Mouse (Mus musculus): Measurements from ENCODE around the gene Sart3. TPM values are rescaled to one million over a fixed set of nuclear protein-coding genes. Genes with fewer than 3 reads are reported as not detected.
"Not testable (repeated sequence)": the region's sequence is repeated elsewhere in the genome, so short reads cannot be mapped to it uniquely, and the experiment has no call there.

Gene Sart3
- total RNA-seq (2021): 10 to 100 TPM; 41.8 to 47.3 TPM
- long read RNA-seq, experiment 1, full-length matches to known transcripts: 54 of 85 reads
- long read RNA-seq, experiment 1, partial matches to known transcripts: 6 of 85 reads
- long read RNA-seq, experiment 1, other reads (novel, unspliced or antisense): 25 of 85 reads
- long read RNA-seq, experiment 2, full-length matches to known transcripts: 32 of 65 reads
- long read RNA-seq, experiment 2, partial matches to known transcripts: 14 of 65 reads
- long read RNA-seq, experiment 2, other reads (novel, unspliced or antisense): 19 of 65 reads

DNA sequence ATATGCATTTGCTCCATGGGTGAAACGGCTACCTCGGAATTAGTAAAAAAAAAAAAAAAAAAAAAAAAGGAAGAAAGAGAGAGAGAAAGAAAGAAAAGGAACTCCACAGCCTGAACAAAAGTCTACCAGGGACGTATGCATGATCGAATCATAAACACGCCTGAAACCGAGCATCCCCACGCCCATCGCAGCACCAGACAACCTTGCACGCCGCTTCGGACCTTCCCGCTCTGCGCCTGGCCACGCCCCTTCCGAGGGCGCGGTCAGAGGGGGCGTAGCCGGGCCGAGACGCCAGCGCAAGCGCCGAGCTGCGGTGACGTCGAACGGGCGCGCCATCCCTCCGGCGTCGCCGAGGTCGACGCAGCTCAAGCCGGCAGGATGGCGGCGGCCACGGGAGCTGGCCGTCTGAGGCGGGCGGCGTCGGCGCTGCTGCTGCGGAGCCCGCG lies at the start of gene Sart3, which contains the start of gene Iscu:
Gene Sart3 (minus strand): TSS at position 61 of the 446 bp plus-strand sequence.
Gene Iscu (plus strand): TSS at position 299 of the 446 bp plus-strand sequence.
- peak within 1 kb of the TSS; percentile 99 for H3K4me3 ChIP-seq

DNA sequence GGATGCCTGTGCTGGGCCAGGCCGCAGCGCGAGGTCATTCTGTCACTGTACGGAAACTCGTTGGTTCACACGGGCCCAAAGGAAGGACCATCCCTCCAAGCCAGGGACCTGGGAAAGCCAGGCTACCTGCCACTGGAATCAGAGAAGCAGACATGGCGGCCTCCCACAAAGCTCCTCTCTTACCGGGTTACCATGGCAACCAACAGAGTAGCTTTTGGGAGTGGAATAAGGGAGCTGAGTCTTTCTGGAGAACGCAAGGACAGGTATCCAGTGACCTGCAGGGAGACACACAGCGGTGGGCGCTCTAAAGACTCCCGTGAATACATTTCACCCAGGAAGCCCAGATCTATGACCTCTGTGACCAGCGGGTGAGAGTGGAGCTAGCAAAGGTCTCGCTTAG lies 46.3 kb upstream of the Sart3 start:
- no peak for TF ChIP-seq CTCF (IDR thresholded peaks at IDR 0.05)
- Histone ChIP-seq H3K4me3 (no peak overlapping the region), H3K27ac (no peak overlapping the region)
- intact Hi-C loops (cut with DNase I): no loop called here
- DNase-seq (ENCODE audit: extremely low spot score in 1 of 2, low spot score in 2 of 2): no peak

More for the DNA sequence above, at the start of gene Sart3, which contains the start of gene Iscu:
- intact Hi-C loops (cut with DNase I): loop anchor here (2.0 kb wide), 2 partner anchors 174 to 182 kb away; no protein-coding TSS in a partner anchor
- peak; percentile 96 to 97 for DNase-seq (ENCODE audit: extremely low spot score in 1 of 2, low spot score in 2 of 2)
- no peak for TF ChIP-seq CTCF (IDR thresholded peaks at IDR 0.05)
- H3K27ac ChIP-seq: peak within 1 kb of the TSS; percentile 100

DNA sequence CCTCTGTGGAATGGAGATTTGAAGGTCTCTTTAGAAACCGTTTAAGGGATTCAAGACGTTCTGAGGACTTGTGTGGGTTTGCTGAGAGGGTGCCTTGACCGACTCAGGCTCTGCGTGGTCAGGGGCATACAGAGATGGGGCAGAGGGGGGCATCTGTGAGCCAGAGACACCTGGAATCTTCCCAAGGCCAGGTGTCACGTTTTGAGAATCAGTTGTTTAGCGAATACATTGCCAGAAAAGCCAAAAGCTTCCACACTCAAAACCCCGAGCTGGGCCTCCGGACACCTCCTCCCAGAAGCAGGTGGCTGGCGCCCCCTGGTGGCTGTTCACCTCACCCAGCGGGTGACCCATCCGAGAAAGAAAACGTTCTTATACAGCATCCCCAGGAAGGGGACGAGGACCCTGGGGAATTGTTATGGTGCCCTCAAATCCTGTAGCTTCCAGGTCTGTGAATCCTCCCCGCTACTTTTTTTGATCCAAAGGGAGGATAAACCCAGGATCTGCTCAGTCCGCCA lies 43.4 kb upstream of the Sart3 start:
- DNase-seq (ENCODE audit: extremely low spot score in 1 of 2, low spot score in 2 of 2): peak; percentile 60 to 69
- Histone ChIP-seq H3K4me3 (no peak overlapping the region), H3K27ac (no peak overlapping the region)
- intact Hi-C loops (cut with DNase I): loop anchor here (1.0 kb wide), 2 partner anchors 42 to 449 kb away; no protein-coding TSS in a partner anchor
- TF ChIP-seq CTCF (IDR thresholded peaks at IDR 0.05): peak; percentile 85

DNA sequence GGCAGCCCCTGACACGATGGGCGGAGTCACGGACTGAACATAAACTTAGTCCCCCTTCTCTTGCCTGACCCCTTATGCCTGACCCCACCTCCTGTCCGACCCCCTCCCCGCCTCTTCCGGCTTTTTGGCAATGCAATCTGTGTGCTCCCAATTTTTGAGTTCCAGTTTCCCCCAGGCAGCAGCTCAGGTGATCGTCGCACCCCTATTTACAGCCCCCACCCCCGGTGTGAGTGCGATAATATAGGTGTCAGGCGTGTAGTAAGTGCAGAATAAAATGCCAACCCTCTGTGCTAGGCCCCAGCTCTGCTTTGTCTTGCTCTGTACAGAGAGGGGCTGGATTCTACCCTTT lies 42.7 kb upstream of the Sart3 start:
- no peak for DNase-seq (ENCODE audit: extremely low spot score in 1 of 2, low spot score in 2 of 2)
- intact Hi-C loops (cut with DNase I): loop anchor here (1.0 kb wide), 2 partner anchors 42 to 449 kb away; no protein-coding TSS in a partner anchor
- Histone ChIP-seq H3K4me3 (no peak overlapping the region), H3K27ac (no peak overlapping the region)
- no peak for TF ChIP-seq CTCF (IDR thresholded peaks at IDR 0.05)

DNA sequence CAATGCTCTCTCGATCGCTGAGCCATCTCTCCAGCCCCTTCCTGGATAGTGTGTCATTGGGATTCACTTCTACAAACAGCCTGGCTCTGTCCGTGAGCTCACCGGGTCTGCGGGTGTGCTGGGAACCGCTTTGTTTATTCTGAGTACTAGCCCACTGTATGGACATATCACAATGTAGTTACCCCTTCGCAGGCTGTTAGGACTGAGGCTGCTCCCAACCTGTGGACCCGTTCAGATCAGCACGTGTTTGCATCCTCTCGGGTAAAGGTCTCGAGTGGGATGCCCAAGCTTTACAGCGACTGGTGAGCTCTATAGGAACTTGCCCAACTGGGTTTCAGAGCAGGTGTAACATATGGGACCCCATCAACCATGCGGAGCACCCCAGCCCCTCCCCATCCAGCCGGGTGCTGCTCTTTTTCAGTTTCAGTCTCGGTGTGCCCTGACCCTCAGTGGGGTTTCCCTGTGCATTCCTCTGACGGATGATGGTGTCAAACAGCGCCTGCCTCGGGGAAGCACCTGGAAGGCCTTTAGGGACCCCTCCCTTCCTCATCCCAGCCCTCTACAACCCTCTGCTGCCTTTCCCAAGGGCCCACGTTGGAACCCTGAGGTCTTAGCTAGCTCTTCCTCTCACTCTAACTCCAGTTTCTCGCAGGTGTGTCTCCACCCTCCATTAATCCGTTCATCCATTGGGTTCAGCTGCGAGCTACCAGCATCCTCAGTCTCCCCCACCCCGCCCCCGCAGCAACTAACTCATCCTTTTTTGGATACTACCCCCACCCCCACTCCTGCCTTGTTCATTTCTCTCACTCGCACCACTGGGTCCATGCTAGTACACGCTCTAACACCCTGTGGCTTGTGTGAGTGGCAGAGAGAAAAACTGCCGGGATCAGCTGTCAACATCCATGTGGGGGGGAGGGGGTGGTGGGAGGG lies 42.1 kb upstream of the Sart3 start:
- Histone ChIP-seq H3K27ac (no peak overlapping the region), H3K4me3 (no peak overlapping the region)
- no peak for DNase-seq (ENCODE audit: extremely low spot score in 1 of 2, low spot score in 2 of 2)
- TF ChIP-seq CTCF (IDR thresholded peaks at IDR 0.05): no peak
- intact Hi-C loops (cut with DNase I): loop anchor here (1.0 kb wide), 2 partner anchors 41 to 448 kb away; no protein-coding TSS in a partner anchor

DNA sequence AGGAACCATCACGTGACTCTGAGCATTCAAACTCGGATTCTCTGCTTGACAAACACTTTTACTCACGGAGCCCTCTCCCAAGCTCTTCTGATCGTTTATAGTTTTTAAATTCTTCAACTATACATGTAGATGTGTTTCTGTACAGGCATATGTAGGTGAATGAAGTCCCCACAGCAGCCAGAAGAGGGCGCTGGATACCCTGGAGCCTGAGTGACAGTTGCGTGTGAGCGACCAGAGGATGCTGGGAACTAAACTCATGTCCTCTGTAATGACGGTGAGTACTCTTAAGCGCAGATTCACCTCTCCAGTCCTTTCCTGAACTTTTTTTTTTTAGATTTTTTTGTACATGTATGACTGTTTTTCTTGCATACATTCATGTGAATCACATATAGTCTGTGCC lies 41.3 kb upstream of the Sart3 start:
- DNase-seq (ENCODE audit: extremely low spot score in 1 of 2, low spot score in 2 of 2): no peak
- intact Hi-C loops (cut with DNase I): no loop called here
- peak; percentile 22 for TF ChIP-seq CTCF (IDR thresholded peaks at IDR 0.05)

DNA sequence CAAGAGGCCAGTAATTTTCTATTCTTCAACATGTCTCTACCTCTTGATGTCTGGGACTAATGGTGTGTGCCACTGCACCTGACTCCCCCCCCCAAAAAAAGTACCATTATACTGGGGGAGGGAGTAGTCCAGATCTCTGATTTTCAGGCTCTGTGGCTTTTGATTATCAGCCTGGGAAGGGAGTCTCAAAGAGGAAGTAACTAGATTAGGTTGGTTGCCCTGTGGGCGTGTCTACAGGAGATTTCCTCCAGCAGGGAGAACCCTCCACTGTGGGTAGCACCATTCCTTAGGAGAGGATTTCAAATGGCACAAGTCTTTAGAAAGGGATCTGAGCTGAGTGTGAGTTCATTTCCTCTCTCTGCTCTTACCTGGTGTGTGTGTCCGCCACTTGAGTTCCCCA lies 40.3 kb upstream of the Sart3 start:
- Histone ChIP-seq H3K27ac (no peak overlapping the region), H3K4me3 (no peak overlapping the region)
- intact Hi-C loops (cut with DNase I): no loop called here
- no peak for DNase-seq (ENCODE audit: extremely low spot score in 1 of 2, low spot score in 2 of 2)
- TF ChIP-seq CTCF (IDR thresholded peaks at IDR 0.05): no peak

More for the DNA sequence above, 41.3 kb upstream of the Sart3 start:
- Histone ChIP-seq H3K4me3 (no peak overlapping the region), H3K27ac (no peak overlapping the region)

DNA sequence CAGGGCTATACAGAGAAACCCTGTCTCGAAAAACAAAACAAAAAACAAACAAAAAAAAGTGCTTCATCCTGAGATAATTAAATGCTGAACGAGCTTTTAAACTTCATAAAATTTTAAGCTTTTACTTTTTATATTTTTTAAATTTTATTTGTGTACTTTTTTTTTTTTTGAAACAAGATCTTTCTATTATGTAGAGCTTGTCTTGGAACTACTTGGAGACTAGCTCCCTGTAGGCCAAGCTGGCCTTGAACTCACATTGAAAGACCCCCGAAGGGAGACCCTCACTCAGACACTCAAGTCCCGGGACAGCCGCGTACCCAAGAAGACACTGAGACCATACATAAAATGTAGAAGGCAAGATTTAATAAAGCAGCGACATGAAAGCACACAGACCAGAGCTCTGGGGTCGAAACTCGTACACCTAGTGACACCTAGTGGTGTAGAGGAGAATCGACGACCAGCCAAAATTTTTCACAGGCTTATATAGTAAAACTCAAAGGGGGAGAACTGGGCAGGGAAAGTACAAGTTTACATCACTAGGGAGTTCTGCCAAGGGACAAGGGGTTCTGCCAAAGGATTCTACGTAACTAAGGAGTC lies 39.6 kb upstream of the Sart3 start:
- H3K4me3 ChIP-seq; DNase-seq (ENCODE audit: extremely low spot score in 1 of 2, low spot score in 2 of 2); H3K27ac ChIP-seq; intact Hi-C loops (cut with DNase I): not testable (repeated sequence)
- peak; percentile 20 for TF ChIP-seq CTCF (IDR thresholded peaks at IDR 0.05)

DNA sequence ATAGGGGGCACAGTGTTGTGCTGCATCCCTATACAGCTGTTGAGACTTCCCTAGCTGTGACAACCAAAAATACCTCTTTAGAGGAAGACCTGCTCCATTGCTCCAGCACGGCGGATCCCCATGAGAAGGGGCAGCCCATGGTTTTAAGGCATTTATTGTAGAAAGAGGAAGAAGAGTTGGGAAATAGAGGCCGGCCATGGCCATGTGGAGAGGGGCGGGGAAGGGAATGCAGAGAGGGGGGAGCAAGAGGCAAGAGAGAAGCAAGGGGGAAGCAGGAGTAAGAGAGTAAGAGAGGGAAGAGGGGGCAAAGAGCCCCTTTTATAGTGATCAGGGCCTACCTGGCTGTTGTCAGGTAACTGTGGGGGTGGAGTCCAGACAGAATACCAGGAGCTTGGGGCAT lies 37.8 kb upstream of the Sart3 start:
- no peak overlapping the region for H3K27ac ChIP-seq
- no peak for TF ChIP-seq CTCF (IDR thresholded peaks at IDR 0.05)
- intact Hi-C loops (cut with DNase I): no loop called here

DNA sequence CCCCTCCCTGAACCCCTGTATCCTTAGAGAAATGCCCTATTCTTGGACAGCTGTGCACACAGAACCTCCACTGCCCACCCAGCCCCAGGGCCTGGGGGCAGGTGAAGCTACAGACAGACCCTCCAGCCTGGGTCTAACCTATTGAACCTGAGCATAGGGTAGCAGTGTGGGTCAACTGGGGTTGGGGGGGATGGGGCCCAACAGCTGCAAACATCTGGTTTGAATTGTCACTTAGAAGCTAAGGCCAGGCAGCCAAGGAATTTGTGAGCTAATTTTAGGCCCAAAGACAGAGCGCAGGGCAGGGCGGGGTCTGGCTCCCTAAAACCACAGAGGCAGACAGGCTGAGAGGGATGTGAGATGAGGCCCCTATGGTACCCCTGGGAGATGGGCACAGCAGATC lies 35.9 kb upstream of the Sart3 start:
- no peak for TF ChIP-seq CTCF (IDR thresholded peaks at IDR 0.05)
- DNase-seq (ENCODE audit: extremely low spot score in 1 of 2, low spot score in 2 of 2): no peak
- no peak overlapping the region for H3K27ac ChIP-seq
- intact Hi-C loops (cut with DNase I): no loop called here
- H3K4me3 ChIP-seq: no peak overlapping the region

More for the DNA sequence above, 37.8 kb upstream of the Sart3 start:
- no peak overlapping the region for H3K4me3 ChIP-seq
- no peak for DNase-seq (ENCODE audit: extremely low spot score in 1 of 2, low spot score in 2 of 2)

DNA sequence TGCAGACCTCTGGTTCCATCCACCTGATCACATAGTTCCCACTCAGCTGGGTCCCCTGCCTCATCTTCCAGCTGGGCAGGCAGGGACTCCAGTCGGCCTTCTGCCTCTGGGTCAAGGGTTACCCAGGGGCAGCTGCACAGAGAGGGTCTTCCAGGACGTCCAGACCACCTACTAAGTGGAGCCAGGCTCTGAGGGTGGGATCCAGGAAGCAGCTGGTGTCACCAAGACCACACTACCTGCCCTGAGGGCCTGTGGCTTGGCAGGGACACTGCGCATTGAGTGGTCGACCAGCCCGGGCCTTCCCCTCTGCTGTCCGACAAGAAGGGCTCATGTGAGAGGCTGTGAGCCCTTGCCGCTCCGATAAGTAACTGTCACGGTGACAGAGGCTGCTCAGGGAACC lies 35.4 kb upstream of the Sart3 start:
- no peak for DNase-seq (ENCODE audit: extremely low spot score in 1 of 2, low spot score in 2 of 2)
- intact Hi-C loops (cut with DNase I): no loop called here
- Histone ChIP-seq H3K4me3 (no peak overlapping the region), H3K27ac (no peak overlapping the region)
- no peak for TF ChIP-seq CTCF (IDR thresholded peaks at IDR 0.05)
